Mouse (Mus musculus) neural tube, embryonic 15.5 days (tissue): ENCODE data around the gene Gda. TPM values are rescaled to one million over a fixed set of nuclear protein-coding genes. Genes with fewer than 3 reads are reported as not detected.
A peak's percentile ranks its signal among the peaks of the same experiment; 100 is the strongest.

Experiments used
- ATAC-seq: fragments of 200-750 bp; cut with Nextera tagmentation; 2 replicates; pipeline ENCODE4 v1.8.0; 2017; ENCODE audit warnings: mild to moderate bottlenecking, moderate TSS enrichment, moderate library complexity; ENCODE audit not compliant: low FRiP score
- H3K27ac ChIP-seq: fragments of 300-500 bp; sonication (generic); replicated peaks from 2 replicates; pipeline ENCODE4 v1.5.1; 2015; ENCODE audit warnings: mild to moderate bottlenecking, inconsistent platforms
- H3K27me3 ChIP-seq: fragments of 300-500 bp; sonication (generic); replicated peaks from 2 replicates; pipeline ENCODE4 v1.6.1; 2015; ENCODE audit warnings: inconsistent platforms
- H3K36me3 ChIP-seq: fragments of 300-500 bp; sonication (generic); 2 replicates; pipeline ENCODE4 v1.6.1; 2015; ENCODE audit warnings: inconsistent platforms
- H3K4me1 ChIP-seq: fragments of 300-500 bp; sonication (generic); 2 replicates; pipeline ENCODE4 v1.6.1; 2015; ENCODE audit warnings: inconsistent platforms
- H3K4me2 ChIP-seq: fragments of 300-500 bp; sonication (generic); 2 replicates; pipeline ENCODE4 v1.6.1; 2015; ENCODE audit warnings: inconsistent platforms, mild to moderate bottlenecking, moderate library complexity
- H3K4me3 ChIP-seq: fragments of 300-500 bp; sonication (generic); replicated peaks from 2 replicates; pipeline ENCODE4 v1.5.1; 2015; ENCODE audit warnings: mild to moderate bottlenecking, inconsistent platforms
- H3K9ac ChIP-seq: fragments of 300-500 bp; sonication (generic); replicated peaks from 2 replicates; pipeline ENCODE4 v1.6.1; 2015; ENCODE audit warnings: mild to moderate bottlenecking, inconsistent platforms
- H3K9me3 ChIP-seq: fragments of 300-500 bp; sonication (generic); replicated peaks from 2 replicates; pipeline ENCODE4 v1.6.1; 2016; ENCODE audit warnings: inconsistent platforms
- WGBS: fragments of 180-500 bp; shearing (Covaris S2); methylation state at CpG from one replicate; pipeline ENCODE4 v1.1.7; 2015; ENCODE audit warnings: mixed read lengths; 5-methylcytosine and 5-hydroxymethylcytosine counted together
- polyA plus RNA-seq: library from polyadenylated mRNA; unstranded; fragments of >200 nt; fragmentation: Nextera tagmentation; extraction: Ambion mirVana; gene quantifications from 2 replicates; pipeline ENCODE4 v1.2.1, GENCODE M21; 2015

Gda gene
- polyA plus RNA-seq, 1 experiment from 2014 or later: 0.51 TPM

GRCm38 (mm10) chr19:21482096-21482495 lies 8.9 kb upstream of the Gda start:
- 83% methylated on average over 2 of the region's 2 CpGs for WGBS
- H3K9ac ChIP-seq: no peak overlapping the region
- H3K4me2 ChIP-seq: no peak overlapping the region
- H3K9me3 ChIP-seq: no peaks in the 10 kb centered on the region
- no peaks in the 10 kb centered on the region for H3K4me1 ChIP-seq
- H3K27ac ChIP-seq: no peak overlapping the region
- no peak overlapping the region for H3K4me3 ChIP-seq
- no peaks in the 10 kb centered on the region for H3K36me3 ChIP-seq
- no peak for ATAC-seq
- H3K27me3 ChIP-seq: no peaks in the 10 kb centered on the region

- WGBS: 98% methylated on average over 1 of the region's 1 CpGs
- no peak overlapping the region for H3K9ac ChIP-seq
- no peak for ATAC-seq
- H3K4me3 ChIP-seq: no peak overlapping the region
- no peaks in the 10 kb centered on the region for H3K36me3 ChIP-seq
- no peaks in the 10 kb centered on the region for H3K27me3 ChIP-seq
- no peak overlapping the region for H3K4me2 ChIP-seq
- H3K9me3 ChIP-seq: no peaks in the 10 kb centered on the region
- no peaks in the 10 kb centered on the region for H3K4me1 ChIP-seq
- no peak overlapping the region for H3K27ac ChIP-seq
Measured at GRCm38 (mm10) chr19:21481031-21481430, 7.8 kb upstream of the Gda start.

GRCm38 (mm10) chr19:21480053-21480419 lies 6.8 kb upstream of the Gda start:
- Histone ChIP-seq H3K4me2 (no peak overlapping the region), H3K36me3 (no peaks in the 10 kb centered on the region), H3K27me3 (no peaks in the 10 kb centered on the region), H3K9ac (no peak overlapping the region), H3K27ac (no peak overlapping the region), H3K4me3 (no peak overlapping the region), H3K4me1 (no peaks in the 10 kb centered on the region), H3K9me3 (no peaks in the 10 kb centered on the region)
- WGBS: 45% methylated on average over 2 of the region's 2 CpGs
- no peak for ATAC-seq

DNA sequence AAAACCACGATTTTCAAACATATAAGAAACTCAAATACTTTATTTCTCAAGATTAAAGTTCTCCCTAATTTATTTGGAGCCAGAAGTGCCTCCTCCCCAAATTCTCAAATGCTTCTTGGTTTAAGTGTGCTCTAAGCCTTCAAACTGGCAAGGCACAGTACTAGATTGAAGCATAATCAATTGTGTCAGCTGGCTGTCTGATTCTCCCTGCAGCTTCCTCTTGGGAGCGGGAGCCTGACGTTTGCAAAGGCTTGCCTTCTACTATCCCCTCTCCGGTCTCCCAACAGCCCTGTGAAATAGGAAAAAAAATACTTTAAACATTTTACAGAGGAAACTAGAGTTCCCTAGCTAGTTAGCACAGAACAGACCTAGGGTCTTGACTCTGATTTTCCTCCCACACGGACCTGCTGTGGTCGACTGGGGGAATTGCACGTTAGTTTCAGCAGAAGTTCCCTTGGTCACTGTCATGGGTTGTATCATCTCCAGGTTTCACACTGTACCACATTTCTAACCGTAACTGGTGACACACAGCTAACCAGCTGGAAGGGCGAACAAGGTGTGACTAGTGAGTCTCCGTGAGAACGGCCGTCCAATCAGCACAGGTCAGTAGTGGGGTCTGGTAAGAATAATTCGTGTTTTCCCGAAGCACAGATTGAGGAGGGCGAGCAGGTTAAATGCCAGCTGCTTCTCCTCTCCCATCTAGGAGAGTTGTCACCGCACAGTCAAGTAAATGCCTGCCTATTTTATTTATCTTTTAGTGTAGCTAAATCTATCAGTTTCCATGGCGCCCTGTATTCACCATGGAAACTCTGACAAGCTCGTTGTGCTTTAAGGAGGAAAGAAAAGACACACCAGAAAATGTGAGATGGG lies 6.2 kb upstream of the Gda start:
- ATAC-seq: peak; percentile 69; the same call in 1 of the 2 replicates
- H3K4me2 ChIP-seq: no peak overlapping the region
- no peaks in the 10 kb centered on the region for H3K27me3 ChIP-seq
- H3K9me3 ChIP-seq: no peaks in the 10 kb centered on the region
- no peak overlapping the region for H3K27ac ChIP-seq
- H3K36me3 ChIP-seq: no peaks in the 10 kb centered on the region
- H3K9ac ChIP-seq: no peak overlapping the region
- WGBS: 62% methylated on average over 18 of the region's 18 CpGs
- no peak overlapping the region for H3K4me3 ChIP-seq
- no peaks in the 10 kb centered on the region for H3K4me1 ChIP-seq

- H3K9ac ChIP-seq: no peak overlapping the region
- H3K4me3 ChIP-seq: no peak overlapping the region
- no peak overlapping the region for H3K4me2 ChIP-seq
- H3K36me3 ChIP-seq: no peaks in the 10 kb centered on the region
- H3K4me1 ChIP-seq: no peaks in the 10 kb centered on the region
- no peak overlapping the region for H3K27ac ChIP-seq
- ATAC-seq: no peak
- 52% methylated on average over 3 of the region's 3 CpGs for WGBS
- no peaks in the 10 kb centered on the region for H3K9me3 ChIP-seq
- H3K27me3 ChIP-seq: no peaks in the 10 kb centered on the region
Measured at GRCm38 (mm10) chr19:21478538-21478937, 5.3 kb upstream of the Gda start.

DNA sequence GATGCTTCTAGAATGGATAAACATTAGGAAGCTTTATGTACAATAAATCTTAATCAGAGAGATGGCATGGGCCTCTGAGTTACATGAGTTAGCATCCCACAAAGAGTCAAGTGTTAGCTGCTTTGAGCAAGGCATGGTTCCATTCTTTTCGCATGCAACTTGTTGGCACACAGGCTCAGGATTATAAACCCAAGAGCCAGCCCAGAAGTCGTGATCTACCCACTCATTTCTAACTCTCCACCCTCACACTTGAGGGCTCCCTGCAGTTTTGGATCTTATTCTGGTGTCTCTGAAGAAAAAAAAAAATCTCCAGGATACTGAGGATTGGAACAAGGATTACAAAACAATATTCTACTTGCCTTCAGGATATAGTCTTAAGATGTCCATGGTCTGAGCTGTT lies 4.5 kb upstream of the Gda start:
- WGBS: 82% methylated on average over 2 of the region's 2 CpGs
- H3K27ac ChIP-seq: no peak overlapping the region
- H3K9me3 ChIP-seq: no peaks in the 10 kb centered on the region
- no peak for ATAC-seq
- H3K4me1 ChIP-seq: no peaks in the 10 kb centered on the region
- no peak overlapping the region for H3K4me2 ChIP-seq
- H3K36me3 ChIP-seq: no peaks in the 10 kb centered on the region
- no peak overlapping the region for H3K9ac ChIP-seq
- H3K4me3 ChIP-seq: no peak overlapping the region
- H3K27me3 ChIP-seq: peaks cover 6% of the 10 kb centered on the region

- Histone ChIP-seq H3K36me3 (no peaks in the 10 kb centered on the region), H3K4me3 (no peak overlapping the region), H3K27me3 (peaks cover 15% of the 10 kb centered on the region), H3K9me3 (no peaks in the 10 kb centered on the region), H3K9ac (no peak overlapping the region), H3K27ac (no peak overlapping the region), H3K4me1 (peaks cover 8% of the 10 kb centered on the region), H3K4me2 (no peak overlapping the region)
- ATAC-seq: no peak
- 76% methylated on average over 3 of the region's 3 CpGs for WGBS
Measured at GRCm38 (mm10) chr19:21476782-21477181, 3.5 kb upstream of the Gda start.

- H3K27ac ChIP-seq: no peak overlapping the region
- peak overlapping the region; percentile 95 for H3K4me2 ChIP-seq
- peak overlapping the region; percentile 39 for H3K9ac ChIP-seq
- H3K9me3 ChIP-seq: no peaks in the 10 kb centered on the region
- peaks cover 8% of the 10 kb centered on the region for H3K4me1 ChIP-seq
- peak; percentile 65 for ATAC-seq
- no peaks in the 10 kb centered on the region for H3K36me3 ChIP-seq
- WGBS: 3% methylated on average over 48 of the region's 48 CpGs
- H3K27me3 ChIP-seq: peaks cover 15% of the 10 kb centered on the region
- H3K4me3 ChIP-seq: peak overlapping the region; percentile 50
Measured at GRCm38 (mm10) chr19:21472121-21472780, 994 bp downstream of the Gda start.

- 82% methylated on average over 5 of the region's 5 CpGs for WGBS
- no peak overlapping the region for H3K4me2 ChIP-seq
- ATAC-seq: no peak
- no peak overlapping the region for H3K27ac ChIP-seq
- H3K9ac ChIP-seq: no peak overlapping the region
- H3K9me3 ChIP-seq: no peaks in the 10 kb centered on the region
- H3K27me3 ChIP-seq: no peaks in the 10 kb centered on the region
- H3K4me3 ChIP-seq: no peak overlapping the region
- no peaks in the 10 kb centered on the region for H3K4me1 ChIP-seq
- H3K36me3 ChIP-seq: no peaks in the 10 kb centered on the region
Measured at GRCm38 (mm10) chr19:21461221-21461960, 11.9 kb downstream of the Gda start.

DNA sequence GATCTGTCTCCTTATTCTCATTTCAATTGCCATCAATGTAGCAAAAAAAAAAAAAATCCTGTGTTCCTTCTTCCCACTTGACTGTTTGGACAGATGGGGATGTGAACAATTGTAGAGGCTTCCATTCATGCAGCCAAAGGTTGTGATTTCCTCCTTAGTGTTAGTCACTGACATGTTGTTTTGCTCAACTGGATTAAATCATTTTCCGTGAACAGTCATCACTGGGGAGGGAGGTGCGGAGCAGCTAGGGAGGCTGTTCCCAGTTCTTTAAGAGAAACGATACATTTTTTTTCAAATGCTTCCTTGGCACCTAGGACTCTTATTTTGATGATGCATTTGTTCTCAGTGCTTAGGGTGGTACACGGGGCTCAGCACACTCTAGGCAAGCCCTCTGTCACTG lies 15.8 kb downstream of the Gda start:
- H3K4me1 ChIP-seq: no peaks in the 10 kb centered on the region
- no peaks in the 10 kb centered on the region for H3K27me3 ChIP-seq
- no peak overlapping the region for H3K4me2 ChIP-seq
- no peaks in the 10 kb centered on the region for H3K36me3 ChIP-seq
- no peak overlapping the region for H3K4me3 ChIP-seq
- no peak overlapping the region for H3K9ac ChIP-seq
- WGBS: 89% methylated on average over 4 of the region's 4 CpGs
- no peak for ATAC-seq
- no peaks in the 10 kb centered on the region for H3K9me3 ChIP-seq
- no peak overlapping the region for H3K27ac ChIP-seq

- no peak overlapping the region for H3K4me3 ChIP-seq
- no peak overlapping the region for H3K9ac ChIP-seq
- WGBS: 87% methylated on average over 3 of the region's 3 CpGs
- H3K27me3 ChIP-seq: no peaks in the 10 kb centered on the region
- H3K4me2 ChIP-seq: no peak overlapping the region
- no peaks in the 10 kb centered on the region for H3K9me3 ChIP-seq
- H3K36me3 ChIP-seq: no peaks in the 10 kb centered on the region
- no peak overlapping the region for H3K27ac ChIP-seq
- ATAC-seq: no peak
- H3K4me1 ChIP-seq: no peaks in the 10 kb centered on the region
Measured at GRCm38 (mm10) chr19:21441787-21442186, 31.5 kb downstream of the Gda start.

GRCm38 (mm10) chr19:21440841-21441240 lies 32.4 kb downstream of the Gda start:
- Histone ChIP-seq H3K27ac (no peak overlapping the region), H3K4me2 (no peak overlapping the region), H3K27me3 (no peaks in the 10 kb centered on the region), H3K36me3 (no peaks in the 10 kb centered on the region), H3K9ac (no peak overlapping the region), H3K4me3 (no peak overlapping the region), H3K4me1 (no peaks in the 10 kb centered on the region), H3K9me3 (no peaks in the 10 kb centered on the region)
- ATAC-seq: no peak
- WGBS: 90% methylated on average over 6 of the region's 6 CpGs
